Mouse (Mus musculus): ENCODE data around the gene Klkb1. TPM values are rescaled to one million over a fixed set of nuclear protein-coding genes. Genes with fewer than 3 reads are reported as not detected.

Gene Klkb1
- total and polyA plus RNA-seq, 3 experiments = not detected

DNA sequence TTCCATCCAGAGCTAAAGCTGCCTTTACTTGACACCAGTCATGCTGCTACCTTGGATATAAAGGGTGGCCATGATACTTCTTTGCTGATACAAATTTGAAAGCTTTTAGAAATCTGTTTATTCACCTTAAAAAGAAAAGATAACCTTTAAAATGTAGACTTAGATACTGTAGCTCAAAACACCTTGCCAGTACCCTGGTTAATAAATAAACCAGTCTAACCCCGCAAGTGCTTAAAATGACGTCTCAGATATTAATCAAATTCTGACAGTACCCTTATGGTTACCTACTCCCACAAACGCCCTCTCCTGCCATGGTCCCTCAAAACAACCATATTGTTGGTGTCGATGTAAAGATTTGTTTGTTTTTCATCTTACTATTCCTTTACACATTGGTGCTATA is 29.5 kb upstream of the Klkb1 start:
- DNase-seq (ENCODE audit: low read depth, low spot score) = no peak
- TF ChIP-seq POLR2AphosphoS2 (IDR thresholded peaks at IDR 0.05; ENCODE audit: low read length) (no peak), GABPA (IDR thresholded peaks at IDR 0.05; ENCODE audit: low read depth, low read length) (no peak), TCF12 (IDR thresholded peaks at IDR 0.05; ENCODE audit: low read depth, low read length) (no peak), MYB (IDR thresholded peaks at IDR 0.05; ENCODE audit: low read depth, low read length) (no peak), RCOR1 (IDR thresholded peaks at IDR 0.05; ENCODE audit: low read depth, low read length) (no peak), MYC (IDR thresholded peaks at IDR 0.05; ENCODE audit: low read depth, low read length) (no peak), ZNF384 (IDR thresholded peaks at IDR 0.05; ENCODE audit: low read depth, low read length) (no peak), SMC3 (IDR thresholded peaks at IDR 0.05; ENCODE audit: low read depth, low read length) (no peak), TBP (IDR thresholded peaks at IDR 0.05; ENCODE audit: low read depth, low read length) (no peak), NRF1 (IDR thresholded peaks at IDR 0.05; ENCODE audit: insufficient read depth, low read depth, low read length, poor library complexity, severe bottlenecking) (no peak), CTCF (IDR thresholded peaks at IDR 0.05 in 2 of 3, conservative IDR thresholded peaks at IDR 0.05 in 1 of 3; ENCODE audit: control insufficient read depth in 1 of 3, insufficient read depth in 1 of 3, low read depth in 2 of 3, low read length in 3 of 3, poor library complexity in 1 of 3, severe bottlenecking in 1 of 3) (no peak), BHLHE40 (IDR thresholded peaks at IDR 0.05; ENCODE audit: borderline replicate concordance, low read depth, low read length) (no peak), MAZ (IDR thresholded peaks at IDR 0.05; ENCODE audit: low read depth, low read length) (no peak), USF2 (IDR thresholded peaks at IDR 0.05; ENCODE audit: borderline replicate concordance in 1 of 2, insufficient read depth in 1 of 2, low read depth in 1 of 2, low read length in 2 of 2) (no peak), UBTF (IDR thresholded peaks at IDR 0.05; ENCODE audit: borderline replicate concordance, insufficient read depth, low read depth, low read length) (no peak), GATA1 (IDR thresholded peaks at IDR 0.05; ENCODE audit: low read depth, low read length) (no peak), USF1 (IDR thresholded peaks at IDR 0.05; ENCODE audit: low read depth, low read length) (no peak)
- Histone ChIP-seq H3K27me3 (ENCODE audit: control insufficient read depth in 1 of 2, insufficient read depth in 2 of 2, low read length in 2 of 2) (no peaks in the 10 kb centered on the region), H3K79me2 (ENCODE audit: control insufficient read depth, insufficient read depth, low read length, poor library complexity) (no peaks in the 10 kb centered on the region), H3K36me3 (ENCODE audit: control insufficient read depth in 1 of 2, insufficient read depth in 2 of 2, low read length in 2 of 2) (no peaks in the 10 kb centered on the region), H3K4me3 (ENCODE audit: control insufficient read depth in 1 of 2, insufficient read depth in 1 of 2, low read depth in 2 of 2, low read length in 2 of 2) (no peak overlapping the region), H3K9ac (ENCODE audit: control insufficient read depth, low read depth, low read length, poor library complexity, severe bottlenecking) (no peak overlapping the region), H3K27ac (ENCODE audit: control insufficient read depth, low read depth, low read length) (no peak overlapping the region), H3K9me3 (replicated peaks; ENCODE audit: insufficient read depth, low read length) (no peaks in the 10 kb centered on the region), H3K4me1 (ENCODE audit: control insufficient read depth in 1 of 2, insufficient read depth in 2 of 2, low read length in 2 of 2) (no peaks in the 10 kb centered on the region)

- no peak for DNase-seq (ENCODE audit: low read depth, low spot score)
- no peak for TF ChIP-seq ELF1 (IDR thresholded peaks at IDR 0.05; ENCODE audit: low read depth, low read length)
- no peak for TF ChIP-seq NELFE (IDR thresholded peaks at IDR 0.05; ENCODE audit: low read depth, low read length)
- no peak for TF ChIP-seq CHD2 (IDR thresholded peaks at IDR 0.05; ENCODE audit: low read length)
- TF ChIP-seq MXI1 (IDR thresholded peaks at IDR 0.05; ENCODE audit: low read depth, low read length) = no peak
- no peak for TF ChIP-seq TCF12 (IDR thresholded peaks at IDR 0.05; ENCODE audit: low read depth, low read length)
- no peak for TF ChIP-seq MYC (IDR thresholded peaks at IDR 0.05; ENCODE audit: low read depth, low read length)
- TF ChIP-seq SIN3A (IDR thresholded peaks at IDR 0.05; ENCODE audit: low read length) = no peak
- TF ChIP-seq CTCF (IDR thresholded peaks at IDR 0.05 in 2 of 3, conservative IDR thresholded peaks at IDR 0.05 in 1 of 3; ENCODE audit: control insufficient read depth in 1 of 3, insufficient read depth in 1 of 3, low read depth in 2 of 3, low read length in 3 of 3, poor library complexity in 1 of 3, severe bottlenecking in 1 of 3) = no peak
- TF ChIP-seq ETS1 (IDR thresholded peaks at IDR 0.05; ENCODE audit: low read depth, low read length) = no peak
- TF ChIP-seq USF1 (IDR thresholded peaks at IDR 0.05; ENCODE audit: low read depth, low read length) = no peak
- TF ChIP-seq POLR2AphosphoS5 (IDR thresholded peaks at IDR 0.05; ENCODE audit: borderline replicate concordance, low read depth, low read length) = no peak
- no peaks in the 10 kb centered on the region for H3K27me3 ChIP-seq (ENCODE audit: control insufficient read depth in 1 of 2, insufficient read depth in 2 of 2, low read length in 2 of 2)
- no peaks in the 10 kb centered on the region for H3K36me3 ChIP-seq (ENCODE audit: control insufficient read depth in 1 of 2, insufficient read depth in 2 of 2, low read length in 2 of 2)
- no peak overlapping the region for H3K27ac ChIP-seq (ENCODE audit: control insufficient read depth, low read depth, low read length)
- H3K79me2 ChIP-seq (ENCODE audit: control insufficient read depth, insufficient read depth, low read length, poor library complexity) = no peaks in the 10 kb centered on the region
- H3K4me1 ChIP-seq (ENCODE audit: control insufficient read depth in 1 of 2, insufficient read depth in 2 of 2, low read length in 2 of 2) = no peaks in the 10 kb centered on the region
- no peak overlapping the region for H3K9ac ChIP-seq (ENCODE audit: control insufficient read depth, low read depth, low read length, poor library complexity, severe bottlenecking)
- H3K9me3 ChIP-seq (replicated peaks; ENCODE audit: insufficient read depth, low read length) = no peaks in the 10 kb centered on the region
- H3K4me3 ChIP-seq (ENCODE audit: control insufficient read depth in 1 of 2, insufficient read depth in 1 of 2, low read depth in 2 of 2, low read length in 2 of 2) = no peak overlapping the region
These were observed 26.7 kb upstream of the Klkb1 start for GRCm38 (mm10) chr8:45321365-45321764.
